Comparison of ENCODE assay signal across 28 mouse cellular contexts in the genomic region with DNA sequence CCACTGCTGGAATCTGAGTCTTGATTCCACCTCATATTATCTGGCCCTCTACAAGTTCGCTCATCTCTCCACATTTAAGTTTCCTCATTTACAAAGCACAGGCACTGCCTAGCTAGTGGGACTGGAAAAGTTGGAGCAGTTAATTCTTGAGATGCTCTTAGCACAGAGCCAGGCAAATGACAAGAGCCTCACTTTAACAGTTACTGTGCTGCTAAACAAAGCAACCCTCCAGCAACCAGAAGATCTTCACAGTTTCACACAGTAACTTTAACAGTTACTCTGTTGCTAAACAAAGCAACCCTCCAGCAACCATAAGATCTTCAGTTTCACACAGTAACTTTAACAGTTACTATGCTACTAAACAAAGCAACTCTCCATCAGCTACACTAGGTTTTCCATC. TPM values are rescaled to one million over a fixed set of nuclear protein-coding genes. Genes with fewer than 3 reads are reported as not detected.
"Had no signal": no experiment of that assay in that cellular context is flagged by ENCODE, and none has a peak within 500 bp of the region (broad histone marks: within the 10 kb centered on the region; RNA-seq: fewer than 3 reads in every experiment).

No protein-coding gene starts in this region.

- DNase-seq: left cerebral cortex, postnatal 4 days; liver; liver, embryonic 13.5 days; liver, postnatal 0 days; lung, adult 18-20 months; lung, adult 2 months; lung, embryonic 14.5 days; lung, postnatal 10 days; lung, postnatal 14 days; lung, postnatal 36 days; lung, postnatal 4 days; midbrain, embryonic 14.5 days had no signal

- ATAC-seq: liver, embryonic 12.5 days; liver, postnatal 0 days; lung, postnatal 0 days; midbrain, embryonic 13.5 days; midbrain, embryonic 15.5 days; midbrain, embryonic 16.5 days had no signal

RNA-seq across cellular contexts. Expression of a gene that starts 4.9 kb away (rescaled TPM):
- total RNA-seq: liver, adult 2 months; megakaryocyte progenitor cell, adult 5-6 weeks; megakaryocyte-erythroid progenitor cell, adult 5-6 weeks; monocyte, adult 5-6 weeks had no signal

RNA-seq across cellular contexts. Expression of a gene that starts 18.3 kb away (rescaled TPM):
- total RNA-seq: left cerebral cortex, adult 8-10 months; left cerebral cortex, postnatal 10 days; left cerebral cortex, postnatal 14 days; left cerebral cortex, postnatal 25 days; left cerebral cortex, postnatal 36 days; left cerebral cortex, postnatal 4 days; liver, adult 2 months; megakaryocyte progenitor cell, adult 5-6 weeks; megakaryocyte, adult 5-6 weeks; megakaryocyte-erythroid progenitor cell, adult 5-6 weeks; midbrain, postnatal 0 days; monocyte, adult 5-6 weeks had no signal

RNA-seq across cellular contexts. Expression of a gene that starts 23.8 kb away (rescaled TPM):
- total RNA-seq: liver, adult 2 months; megakaryocyte progenitor cell, adult 5-6 weeks; megakaryocyte, adult 5-6 weeks; megakaryocyte-erythroid progenitor cell, adult 5-6 weeks; monocyte, adult 5-6 weeks had no signal

RNA-seq across cellular contexts. Expression of a gene that starts 50.2 kb away (rescaled TPM):
- total RNA-seq: left cerebral cortex, adult 8-10 months; left cerebral cortex, postnatal 10 days; left cerebral cortex, postnatal 14 days; left cerebral cortex, postnatal 25 days; left cerebral cortex, postnatal 36 days; liver, adult 2 months; megakaryocyte, adult 5-6 weeks; megakaryocyte-erythroid progenitor cell, adult 5-6 weeks; monocyte, adult 5-6 weeks had no signal

RNA-seq across cellular contexts. Expression of a gene that starts 56.4 kb away (rescaled TPM):
- total RNA-seq: left cerebral cortex, postnatal 4 days; liver, adult 2 months; megakaryocyte progenitor cell, adult 5-6 weeks; megakaryocyte, adult 5-6 weeks; megakaryocyte-erythroid progenitor cell, adult 5-6 weeks; midbrain, postnatal 0 days; monocyte, adult 5-6 weeks had no signal
